Comparison of ENCODE assay signal across 8 mouse cellular contexts in genomic region chr4:99445077-99445754, GRCm38 (mm10).
DNase-seq lines count a peak whose midpoint lies in the region; ATAC-seq and TF ChIP-seq lines count a peak whose summit lies in the region.

No protein-coding gene starts in this region.

- no peaks in the 10 kb centered on the region for H3K27me3 ChIP-seq in embryonic facial prominence, embryonic 11.5 days (ENCODE audit: control insufficient read depth, insufficient read depth, low read length)
- peaks cover 5% of the 10 kb centered on the region; the same call in 1 of the 2 replicates for H3K27me3 ChIP-seq in hindbrain, embryonic 11.5 days (ENCODE audit: control insufficient read depth, insufficient read depth, low read length)
- no peaks in the 10 kb centered on the region for H3K27me3 ChIP-seq in limb, embryonic 14.5 days (ENCODE audit: control insufficient read depth, insufficient read depth, low read length)
- no peaks in the 10 kb centered on the region for H3K27me3 ChIP-seq in stomach, embryonic 14.5 days (ENCODE audit: control insufficient read depth, insufficient read depth, low read length)

- H3K27ac ChIP-seq in embryonic facial prominence, embryonic 11.5 days (replicated peaks; ENCODE audit: low read depth, low read length): no peak overlapping the region
- no peak overlapping the region for H3K27ac ChIP-seq in hindbrain, embryonic 11.5 days (ENCODE audit: low read depth, low read length)
- H3K27ac ChIP-seq in limb, embryonic 14.5 days (replicated peaks; ENCODE audit: low read depth, low read length): no peak overlapping the region
- H3K27ac ChIP-seq in stomach, embryonic 14.5 days (ENCODE audit: low read length): no peak overlapping the region

- H3K4me2 ChIP-seq in embryonic facial prominence, embryonic 11.5 days (ENCODE audit: low read depth, low read length): peak overlapping the region; percentile 40
- peak overlapping the region; percentile 35 for H3K4me2 ChIP-seq in hindbrain, embryonic 11.5 days (replicated peaks; ENCODE audit: low read depth, low read length)
- H3K4me2 ChIP-seq in limb, embryonic 14.5 days (replicated peaks; ENCODE audit: low read depth, low read length, severe bottlenecking): peak overlapping the region; percentile 63
- peak overlapping the region; percentile 45 for H3K4me2 ChIP-seq in stomach, embryonic 14.5 days (replicated peaks; ENCODE audit: low read depth, low read length)

- H3K9me3 ChIP-seq in embryonic facial prominence, embryonic 11.5 days (replicated peaks; ENCODE audit: control insufficient read depth, low read length): no peaks in the 10 kb centered on the region
- H3K9me3 ChIP-seq in hindbrain, embryonic 11.5 days (ENCODE audit: control insufficient read depth, low read length): no peaks in the 10 kb centered on the region
- H3K9me3 ChIP-seq in limb, embryonic 14.5 days (ENCODE audit: control insufficient read depth, low read length): no peaks in the 10 kb centered on the region
- no peaks in the 10 kb centered on the region for H3K9me3 ChIP-seq in stomach, embryonic 14.5 days (ENCODE audit: control insufficient read depth, low read depth, low read length)

- DNase-seq in left cerebral cortex, adult 18-20 months (ENCODE audit: low spot score in 2 of 2): peak; percentile 8 to 9
- no peak for DNase-seq in left cerebral cortex, adult 9 months (ENCODE audit: low spot score in 2 of 2)
- DNase-seq in embryonic facial prominence, embryonic 11.5 days (ENCODE audit: low spot score): no peak
- DNase-seq in hindbrain, embryonic 11.5 days (ENCODE audit: low spot score): peak; percentile 19
- peak; percentile 43 for DNase-seq in limb, embryonic 14.5 days (ENCODE audit: low spot score)

- H3K4me1 ChIP-seq in embryonic facial prominence, embryonic 11.5 days (ENCODE audit: control insufficient read depth, insufficient read depth, low read length): no peaks in the 10 kb centered on the region
- no peaks in the 10 kb centered on the region for H3K4me1 ChIP-seq in hindbrain, embryonic 11.5 days (replicated peaks; ENCODE audit: control insufficient read depth, insufficient read depth, low read length)
- H3K4me1 ChIP-seq in limb, embryonic 14.5 days (ENCODE audit: control insufficient read depth, insufficient read depth, low read length): no peaks in the 10 kb centered on the region
- H3K4me1 ChIP-seq in stomach, embryonic 14.5 days (ENCODE audit: control insufficient read depth, insufficient read depth, low read length): no peaks in the 10 kb centered on the region

- H3K4me3 ChIP-seq in embryonic facial prominence, embryonic 11.5 days (ENCODE audit: low read depth, low read length): no peak overlapping the region
- peak overlapping the region; percentile 17; the same call in 1 of the 2 replicates for H3K4me3 ChIP-seq in hindbrain, embryonic 11.5 days (ENCODE audit: low read depth, low read length)
- H3K4me3 ChIP-seq in limb, embryonic 14.5 days (replicated peaks; ENCODE audit: low read length): peak overlapping the region; percentile 34
- H3K4me3 ChIP-seq in stomach, embryonic 14.5 days (ENCODE audit: low read depth, low read length): peak overlapping the region; percentile 23

- ATAC-seq in embryonic facial prominence, embryonic 11.5 days (replicated peaks; ENCODE audit: insufficient number of reproducible peaks, low FRiP score, low TSS enrichment, low read depth): no peak
- ATAC-seq in hindbrain, embryonic 11.5 days (ENCODE audit: low FRiP score): peak; percentile 63
- peak; percentile 26; the same call in 1 of the 2 replicates for ATAC-seq in limb, embryonic 14.5 days (ENCODE audit: low FRiP score, low read depth)
- no peak; the same call in 1 of the 2 replicates for ATAC-seq in stomach, embryonic 14.5 days (ENCODE audit: insufficient number of reproducible peaks, insufficient read depth, low FRiP score, low read depth)
- ATAC-seq in granulocyte monocyte progenitor cell, adult 5-6 weeks (replicated peaks; ENCODE audit: poor library complexity, severe bottlenecking): no peak
- no peak for ATAC-seq in erythroid progenitor cell, adult 5-6 weeks (replicated peaks; ENCODE audit: low FRiP score, poor library complexity, severe bottlenecking)

- H3K9ac ChIP-seq in embryonic facial prominence, embryonic 11.5 days (replicated peaks; ENCODE audit: low read length): no peak overlapping the region; the same call in 1 of the 2 replicates
- H3K9ac ChIP-seq in hindbrain, embryonic 11.5 days (ENCODE audit: low read depth, low read length): no peak overlapping the region
- peak overlapping the region; percentile 32 for H3K9ac ChIP-seq in limb, embryonic 14.5 days (ENCODE audit: low read depth, low read length, severe bottlenecking)
- no peak overlapping the region for H3K9ac ChIP-seq in stomach, embryonic 14.5 days (replicated peaks; ENCODE audit: low read depth, low read length)

- H3K36me3 ChIP-seq in embryonic facial prominence, embryonic 11.5 days (replicated peaks; ENCODE audit: control insufficient read depth, insufficient read depth, low read depth, low read length): no peaks in the 10 kb centered on the region
- no peaks in the 10 kb centered on the region for H3K36me3 ChIP-seq in hindbrain, embryonic 11.5 days (ENCODE audit: control insufficient read depth, insufficient read depth, low read length)
- no peaks in the 10 kb centered on the region for H3K36me3 ChIP-seq in limb, embryonic 14.5 days (ENCODE audit: control insufficient read depth, insufficient read depth, low read length)
- no peaks in the 10 kb centered on the region for H3K36me3 ChIP-seq in stomach, embryonic 14.5 days (ENCODE audit: control insufficient read depth, insufficient read depth, low read length)

- WGBS in embryonic facial prominence, embryonic 11.5 days: 43% methylated on average over 28 of the region's 28 CpGs
- WGBS in hindbrain, embryonic 11.5 days: 54% methylated on average over 27 of the region's 28 CpGs
- WGBS in limb, embryonic 14.5 days: 25% methylated on average over 28 of the region's 28 CpGs
- WGBS in stomach, embryonic 14.5 days: 25% methylated on average over 28 of the region's 28 CpGs

- TF ChIP-seq POLR2A in limb, embryonic 14.5 days (IDR thresholded peaks at IDR 0.05; ENCODE audit: borderline replicate concordance, extremely low read depth, insufficient read depth, insufficient read length): no peak

Comparison
In these comparisons a context has a peak if more than half of its experiments do, and no peak if none do; other contexts are left out.
1. DNase-seq: peak in left cerebral cortex, adult 18-20 months (2 of 2), hindbrain, embryonic 11.5 days (single experiment) and limb, embryonic 14.5 days (single experiment); none in left cerebral cortex, adult 9 months (0 of 2) and embryonic facial prominence, embryonic 11.5 days (single experiment).
2. ATAC-seq: peak in hindbrain, embryonic 11.5 days (single experiment) and limb, embryonic 14.5 days (single experiment); none in embryonic facial prominence, embryonic 11.5 days (single experiment), stomach, embryonic 14.5 days (single experiment), granulocyte monocyte progenitor cell, adult 5-6 weeks (single experiment) and erythroid progenitor cell, adult 5-6 weeks (single experiment).
3. Peak in every context shown above with its lines, with median percentiles within 50 percentile points of each other: H3K4me2 ChIP-seq.